Mouse (Mus musculus): Measurements from ENCODE around the gene Tenm4.

DNA sequence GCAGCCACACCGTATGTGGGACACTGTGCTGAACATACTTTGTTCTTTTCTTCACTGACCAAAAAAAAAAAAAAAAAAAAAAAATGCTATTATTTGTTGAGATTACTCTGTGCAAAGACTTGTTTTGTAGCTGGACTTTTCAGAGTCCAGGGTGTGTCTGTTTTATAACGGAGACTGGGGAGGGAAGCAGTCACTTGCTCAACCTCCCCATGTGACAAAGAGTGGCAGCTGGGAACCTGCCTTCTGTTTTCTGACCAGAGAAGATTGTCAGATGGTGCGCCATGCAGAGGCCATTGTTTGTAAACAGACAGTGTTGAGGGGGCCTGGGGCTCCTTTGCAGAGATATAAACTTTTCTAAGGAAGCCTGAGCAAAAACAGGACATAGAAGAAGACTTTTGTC lies 17.0 kb upstream of the Tenm4 start:
- TF ChIP-seq CTCF (IDR thresholded peaks at IDR 0.05; ENCODE audit: low read depth) (no peak), EP300 (IDR thresholded peaks at IDR 0.05; ENCODE audit: low read depth) (no peak)

Measured in liver, postnatal 0 days (tissue).